In the genomic region with DNA sequence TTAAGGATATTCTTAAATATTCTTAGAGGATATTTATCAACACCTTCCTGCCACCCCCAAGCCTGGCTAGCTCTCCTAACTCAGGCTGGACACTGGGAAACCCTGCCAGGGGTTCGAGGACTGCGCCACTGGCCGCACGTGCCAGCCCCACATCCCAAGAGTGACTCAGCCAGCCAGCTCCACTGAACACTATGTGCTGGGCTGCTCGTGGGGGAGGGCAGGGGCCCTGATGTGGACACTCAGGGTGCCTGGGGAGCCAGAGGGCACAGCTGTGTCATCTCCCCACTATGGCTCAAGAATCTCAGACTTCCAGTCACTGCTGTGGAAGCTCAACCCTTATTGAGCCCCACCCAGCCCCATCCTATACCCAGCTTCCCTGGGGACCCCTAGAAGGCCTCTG, we compare ENCODE assay signal across 26 mouse cellular contexts. TPM values are rescaled to one million over a fixed set of nuclear protein-coding genes. Genes with fewer than 3 reads are reported as not detected.
DNase-seq lines count a peak whose midpoint lies in the region; ATAC-seq and TF ChIP-seq lines count a peak whose summit lies in the region.
"Had no signal": no experiment of that assay in that cellular context is flagged by ENCODE, and none has a peak within 500 bp of the region (broad histone marks: within the 10 kb centered on the region; RNA-seq: fewer than 3 reads in every experiment).

No protein-coding gene starts in this region.

- no peaks in the 10 kb centered on the region for H3K36me3 ChIP-seq in heart, embryonic 15.5 days
- H3K36me3 ChIP-seq in stomach, postnatal 0 days (ENCODE audit: control insufficient read depth, insufficient read depth, low read length): no peaks in the 10 kb centered on the region
- no peaks in the 10 kb centered on the region for H3K36me3 ChIP-seq in hindbrain, embryonic 14.5 days (replicated peaks; ENCODE audit: control insufficient read depth, insufficient read depth)
- H3K36me3 ChIP-seq: embryonic facial prominence, embryonic 13.5 days; forebrain, embryonic 10.5 days; midbrain, embryonic 13.5 days had no signal

- H3K27ac ChIP-seq in heart, embryonic 15.5 days: peak overlapping the region; percentile 97
- H3K27ac ChIP-seq in stomach, postnatal 0 days (replicated peaks): no peak overlapping the region
- H3K27ac ChIP-seq in hindbrain, embryonic 14.5 days: no peak overlapping the region
- H3K27ac ChIP-seq: embryonic facial prominence, embryonic 13.5 days; forebrain, embryonic 10.5 days; midbrain, embryonic 13.5 days had no signal

- intact Hi-C loops in left cerebral cortex, postnatal 25 days (cut with DNase I): no loop called here

- peak overlapping the region; percentile 75 for H3K4me2 ChIP-seq in heart, embryonic 15.5 days
- H3K4me2 ChIP-seq in stomach, postnatal 0 days (replicated peaks; ENCODE audit: low read depth): peak overlapping the region; percentile 55; the same call in 1 of the 2 replicates
- H3K4me2 ChIP-seq in hindbrain, embryonic 14.5 days (replicated peaks): no peak overlapping the region
- H3K4me2 ChIP-seq: embryonic facial prominence, embryonic 13.5 days; midbrain, embryonic 13.5 days had no signal

- DNase-seq in gastrocnemius, postnatal 25 days: peak; percentile 67
- DNase-seq in gastrocnemius, adult 8-10 months (ENCODE audit: low spot score in 2 of 2): no peak
- peak; percentile 28 for DNase-seq in lung, postnatal 36 days
- DNase-seq in lung, postnatal 25 days (ENCODE audit: low spot score): no peak
- DNase-seq in stomach, postnatal 0 days (ENCODE audit: low spot score): peak; percentile 13
- DNase-seq in left cerebral cortex, postnatal 25 days (ENCODE audit: low spot score in 2 of 2): no peak
- no peak for DNase-seq in hindbrain, embryonic 14.5 days (ENCODE audit: low spot score)
- DNase-seq: adrenal gland, postnatal 25 days; cerebellum, adult 8-10 months; kidney, adult 2 months; kidney, postnatal 4 days; liver; liver, postnatal 0 days; thymus, postnatal 4 days had no signal

- 40% methylated on average over 5 of the region's 5 CpGs for WGBS in heart, embryonic 15.5 days
- WGBS in stomach, postnatal 0 days: 71% methylated on average over 5 of the region's 5 CpGs
- WGBS in hindbrain, embryonic 14.5 days: 74% methylated on average over 5 of the region's 5 CpGs

- TF ChIP-seq CTCF in stomach, postnatal 0 days (IDR thresholded peaks at IDR 0.05; ENCODE audit: low read depth): no peak

- no peaks in the 10 kb centered on the region for H3K9me3 ChIP-seq in heart, embryonic 15.5 days (replicated peaks)
- H3K9me3 ChIP-seq in stomach, postnatal 0 days (ENCODE audit: control insufficient read depth, low read length): no peaks in the 10 kb centered on the region
- no peaks in the 10 kb centered on the region for H3K9me3 ChIP-seq in hindbrain, embryonic 14.5 days (ENCODE audit: control insufficient read depth, low read length)
- H3K9me3 ChIP-seq: embryonic facial prominence, embryonic 13.5 days; forebrain, embryonic 10.5 days; midbrain, embryonic 13.5 days had no signal

- TF ChIP-seq EP300 in stomach, postnatal 0 days (optimal IDR thresholded peaks at IDR 0.05): no peak

- peak overlapping the region; percentile 81 for H3K9ac ChIP-seq in heart, embryonic 15.5 days
- peak overlapping the region; percentile 13; the same call in 1 of the 2 replicates for H3K9ac ChIP-seq in stomach, postnatal 0 days (ENCODE audit: low read length)
- H3K9ac ChIP-seq in hindbrain, embryonic 14.5 days: no peak overlapping the region
- H3K9ac ChIP-seq: embryonic facial prominence, embryonic 13.5 days; liver, postnatal 0 days; midbrain, embryonic 13.5 days had no signal

- H3K4me1 ChIP-seq in heart, embryonic 15.5 days (replicated peaks): peaks cover 53% of the 10 kb centered on the region
- peaks cover 6% of the 10 kb centered on the region; the same call in 1 of the 2 replicates for H3K4me1 ChIP-seq in stomach, postnatal 0 days (replicated peaks; ENCODE audit: control insufficient read depth, insufficient read depth)
- no peaks in the 10 kb centered on the region; the same call in 1 of the 2 replicates for H3K4me1 ChIP-seq in hindbrain, embryonic 14.5 days (replicated peaks; ENCODE audit: control insufficient read depth, insufficient read depth, low read length)

- ATAC-seq in heart, embryonic 15.5 days (replicated peaks; ENCODE audit: insufficient number of reproducible peaks, insufficient read depth, low FRiP score, low read depth): no peak
- no peak for ATAC-seq in stomach, postnatal 0 days (ENCODE audit: low FRiP score, low TSS enrichment)
- no peak for ATAC-seq in hindbrain, embryonic 14.5 days (ENCODE audit: low FRiP score)
- ATAC-seq: activated CD4-positive, CD25-positive, alpha-beta regulatory T cell, adult 4 months; hindbrain, embryonic 16.5 days; liver, postnatal 0 days; midbrain, embryonic 13.5 days had no signal

- H3K27me3 ChIP-seq in heart, embryonic 15.5 days: no peaks in the 10 kb centered on the region
- H3K27me3 ChIP-seq in stomach, postnatal 0 days (ENCODE audit: control insufficient read depth, insufficient read depth, low read length): no peaks in the 10 kb centered on the region
- H3K27me3 ChIP-seq in hindbrain, embryonic 14.5 days (ENCODE audit: control insufficient read depth, insufficient read depth, low read length): no peaks in the 10 kb centered on the region

- H3K4me3 ChIP-seq in heart, embryonic 15.5 days: peak overlapping the region; percentile 65
- H3K4me3 ChIP-seq in stomach, postnatal 0 days (ENCODE audit: low read depth, low read length): no peak overlapping the region
- no peak overlapping the region for H3K4me3 ChIP-seq in hindbrain, embryonic 14.5 days (replicated peaks; ENCODE audit: low read length)
- H3K4me3 ChIP-seq: embryonic facial prominence, embryonic 13.5 days; forebrain, embryonic 10.5 days; midbrain, embryonic 13.5 days had no signal

RNA-seq across cellular contexts. Expression of a gene that starts 2.7 kb away (rescaled TPM):
- 1,000 to 10,000 TPM in 1 of 2 experiments, 100 to 1,000 TPM in 1; 347 to 1,168 TPM for total RNA-seq in gastrocnemius, postnatal 25 days (2021)
- total RNA-seq in gastrocnemius, adult 8-10 months (2022): 100 to 1,000 TPM; 243 to 314 (median 275) TPM
- polyA plus RNA-seq in heart, embryonic 15.5 days (2015; fragmentation: Nextera tagmentation; extraction: Ambion mirVana): 220 and 234 TPM in 2 replicates
- 2.3 and 3.5 TPM in 2 replicates for polyA plus RNA-seq in stomach, postnatal 0 days (2015; fragmentation: Nextera tagmentation; extraction: Ambion mirVana)
- under 1 TPM; 0.39 to 0.66 TPM for total RNA-seq in left cerebral cortex, postnatal 25 days (2021)
- 0.16 TPM in 1 of 2 replicates, not detected in the other for polyA plus RNA-seq in hindbrain, embryonic 14.5 days (2014; fragmentation: Nextera tagmentation; extraction: Ambion mirVana)
- total RNA-seq: granulocyte monocyte progenitor cell, adult 5-6 weeks; megakaryocyte progenitor cell, adult 5-6 weeks; neutrophil, adult 5-6 weeks had no signal
- polyA plus RNA-seq: activated CD4-positive, CD25-positive, alpha-beta regulatory T cell, adult 4 months; embryonic facial prominence, embryonic 13.5 days; forebrain, embryonic 10.5 days; midbrain, embryonic 13.5 days had no signal

RNA-seq across cellular contexts. Expression of a gene that starts 7.5 kb away (rescaled TPM):
- total RNA-seq in gastrocnemius, postnatal 25 days (2021): not detected
- total RNA-seq in gastrocnemius, adult 8-10 months (2022): under 1 TPM in 2 of 4 experiments, not detected in 2; 0.11 to 0.58 TPM
- 0.39 and 0.60 TPM in 2 replicates for polyA plus RNA-seq in heart, embryonic 15.5 days (2015; fragmentation: Nextera tagmentation; extraction: Ambion mirVana)
- polyA plus RNA-seq in stomach, postnatal 0 days (2015; fragmentation: Nextera tagmentation; extraction: Ambion mirVana): not detected in 2 replicates
- total RNA-seq in left cerebral cortex, postnatal 25 days (2021): not detected
- polyA plus RNA-seq in hindbrain, embryonic 14.5 days (2014; fragmentation: Nextera tagmentation; extraction: Ambion mirVana): not detected in 2 replicates
- total RNA-seq: adrenal gland, postnatal 25 days; granulocyte monocyte progenitor cell, adult 5-6 weeks; layer of hippocampus, postnatal 14 days; left cerebral cortex, postnatal 14 days; megakaryocyte progenitor cell, adult 5-6 weeks; neutrophil, adult 5-6 weeks had no signal
- polyA plus RNA-seq: activated CD4-positive, CD25-positive, alpha-beta regulatory T cell, adult 4 months; cortical plate, adult 2 months; embryonic facial prominence, embryonic 13.5 days; forebrain, embryonic 10.5 days; hindbrain, embryonic 16.5 days; liver, postnatal 0 days; midbrain, embryonic 13.5 days had no signal

RNA-seq across cellular contexts. Expression of a gene that starts 12.6 kb away (rescaled TPM):
- total RNA-seq in gastrocnemius, postnatal 25 days (2021): 1 to 10 TPM in 1 of 2 experiments, under 1 TPM in 1; 0.91 to 1.0 TPM
- under 1 TPM in 3 of 4 experiments, not detected in 1; 0.32 to 0.54 (median 0.36) TPM for total RNA-seq in gastrocnemius, adult 8-10 months (2022)
- not detected in 2 replicates for polyA plus RNA-seq in heart, embryonic 15.5 days (2015; fragmentation: Nextera tagmentation; extraction: Ambion mirVana)
- polyA plus RNA-seq in stomach, postnatal 0 days (2015; fragmentation: Nextera tagmentation; extraction: Ambion mirVana): not detected in 2 replicates
- 1 to 10 TPM; 4.7 to 6.0 TPM for total RNA-seq in left cerebral cortex, postnatal 25 days (2021)
- polyA plus RNA-seq in hindbrain, embryonic 14.5 days (2014; fragmentation: Nextera tagmentation; extraction: Ambion mirVana): 0.29 TPM in 1 of 2 replicates, not detected in the other
- total RNA-seq: adrenal gland, postnatal 25 days; granulocyte monocyte progenitor cell, adult 5-6 weeks; megakaryocyte progenitor cell, adult 5-6 weeks; neutrophil, adult 5-6 weeks had no signal
- polyA plus RNA-seq: activated CD4-positive, CD25-positive, alpha-beta regulatory T cell, adult 4 months; embryonic facial prominence, embryonic 13.5 days; forebrain, embryonic 10.5 days; liver, postnatal 0 days; midbrain, embryonic 13.5 days had no signal

RNA-seq across cellular contexts. Expression of a gene that starts 21.2 kb away (rescaled TPM):
- 10 to 100 TPM; 24.7 to 25.5 TPM for total RNA-seq in gastrocnemius, postnatal 25 days (2021)
- 10 to 100 TPM; 30.2 to 38.3 (median 33.0) TPM for total RNA-seq in gastrocnemius, adult 8-10 months (2022)
- polyA plus RNA-seq in heart, embryonic 15.5 days (2015; fragmentation: Nextera tagmentation; extraction: Ambion mirVana): 17.9 and 22.5 TPM in 2 replicates
- polyA plus RNA-seq in stomach, postnatal 0 days (2015; fragmentation: Nextera tagmentation; extraction: Ambion mirVana): 13.3 and 16.8 TPM in 2 replicates
- total RNA-seq in left cerebral cortex, postnatal 25 days (2021): 10 to 100 TPM; 42.1 to 43.3 TPM
- 29.5 and 30.7 TPM in 2 replicates for polyA plus RNA-seq in hindbrain, embryonic 14.5 days (2014; fragmentation: Nextera tagmentation; extraction: Ambion mirVana)

RNA-seq across cellular contexts. Expression of a gene that starts 24.8 kb away (rescaled TPM):
- total RNA-seq in gastrocnemius, postnatal 25 days (2021): under 1 TPM; 0.35 to 0.51 TPM
- total RNA-seq in gastrocnemius, adult 8-10 months (2022): not detected
- 0.05 and 0.06 TPM in 2 replicates for polyA plus RNA-seq in heart, embryonic 15.5 days (2015; fragmentation: Nextera tagmentation; extraction: Ambion mirVana)
- 0.08 TPM in 1 of 2 replicates, not detected in the other for polyA plus RNA-seq in stomach, postnatal 0 days (2015; fragmentation: Nextera tagmentation; extraction: Ambion mirVana)
- not detected for total RNA-seq in left cerebral cortex, postnatal 25 days (2021)
- polyA plus RNA-seq in hindbrain, embryonic 14.5 days (2014; fragmentation: Nextera tagmentation; extraction: Ambion mirVana): 0.20 and 0.56 TPM in 2 replicates
- total RNA-seq: adrenal gland, postnatal 25 days; granulocyte monocyte progenitor cell, adult 5-6 weeks; left cerebral cortex, postnatal 14 days; megakaryocyte progenitor cell, adult 5-6 weeks; neutrophil, adult 5-6 weeks had no signal
- polyA plus RNA-seq: activated CD4-positive, CD25-positive, alpha-beta regulatory T cell, adult 4 months; cortical plate, adult 2 months; liver, postnatal 0 days; midbrain, embryonic 13.5 days had no signal

Comparison
In these comparisons a context has a peak if more than half of its experiments do, and no peak if none do; other contexts are left out.
1. DNase-seq: peak in gastrocnemius, postnatal 25 days (single experiment), lung, postnatal 36 days (single experiment) and stomach, postnatal 0 days (single experiment); none in gastrocnemius, adult 8-10 months (0 of 2), lung, postnatal 25 days (single experiment), left cerebral cortex, postnatal 25 days (0 of 2) and hindbrain, embryonic 14.5 days (single experiment).
2. RNA of a gene that starts 2.7 kb away (total RNA-seq): 347 to 1,168 TPM in gastrocnemius, postnatal 25 days and 243 to 314 TPM in gastrocnemius, adult 8-10 months; 0.39 to 0.66 TPM in left cerebral cortex, postnatal 25 days; every median in the first group is over 100 times any median in the second.